Mouse (Mus musculus) lung, adult 2 months (tissue): ENCODE data around the gene Nutm1. TPM values are rescaled to one million over a fixed set of nuclear protein-coding genes. Genes with fewer than 3 reads are reported as not detected.

Source experiments
- DNase-seq: peaks from one replicate; pipeline ENCODE4 v3.0.0; 2022
- H3K4me1 ChIP-seq: fragments of 200-500 bp; 2 replicates; pipeline ENCODE4 v1.6.1; 2011; ENCODE audit warnings: low read length; ENCODE audit not compliant: control insufficient read depth, insufficient read depth
- H3K4me3 ChIP-seq: fragments of 200-500 bp; replicated peaks from 2 replicates; pipeline ENCODE3; 2011; ENCODE audit warnings: low read depth, mild to moderate bottlenecking, control low read depth, low read length; ENCODE audit errors: extremely low read depth
- CTCF ChIP-seq: fragments of 200-500 bp; IDR thresholded peaks from 2 replicates; pipeline ENCODE4 v1.5.1; 2011; ENCODE audit warnings: mild to moderate bottlenecking, low read length, control low read depth; ENCODE audit not compliant: insufficient read depth
- POLR2A ChIP-seq: fragments of 200-500 bp; IDR thresholded peaks from 2 replicates; pipeline ENCODE4 v1.6.1; 2011; ENCODE audit warnings: low read depth, mild to moderate bottlenecking, control low read depth, low read length, borderline replicate concordance; ENCODE audit errors: extremely low read depth
- WGBS: fragments of 180-500 bp; shearing (Covaris S2); methylation state at CpG from one replicate; pipeline ENCODE4 v1.1.7; 2018; 5-methylcytosine and 5-hydroxymethylcytosine counted together
- polyA plus RNA-seq: library from polyadenylated mRNA; depleted of rRNA; stranded (reverse); fragments of >200 nt; gene quantifications from 2 replicates; pipeline ENCODE4 v1.2.3, GENCODE M21; 2012; rRNA removed

Gene Nutm1
- polyA plus RNA-seq, 1 experiment, result not detected

DNA sequence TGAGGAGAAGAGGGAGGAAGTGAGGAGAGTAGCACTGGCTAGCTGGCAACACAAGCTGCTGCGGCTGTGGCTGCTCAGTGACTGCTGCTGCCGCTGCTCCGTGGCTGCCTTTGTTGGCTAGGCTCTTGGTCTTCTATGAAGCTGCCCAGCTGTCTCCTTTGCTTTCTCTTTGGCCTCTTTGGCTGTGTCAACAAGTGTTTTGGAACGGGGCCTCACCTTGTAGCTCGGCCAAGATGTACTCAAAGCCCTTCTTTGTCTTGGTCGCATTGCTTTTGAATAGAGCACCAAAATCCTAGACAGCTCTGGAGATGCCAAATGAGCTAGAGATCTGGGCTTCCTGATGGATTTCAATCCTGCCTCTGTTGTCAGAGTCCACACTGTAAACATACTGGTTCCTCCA is 48.9 kb downstream of the Nutm1 start:
- H3K4me3 ChIP-seq, result no peak overlapping the region
- 54% methylated on average over 6 of the region's 6 CpGs for WGBS
- TF ChIP-seq CTCF, result no peak
- TF ChIP-seq POLR2A, result no peak
- no peaks in the 10 kb centered on the region for H3K4me1 ChIP-seq
- peak; percentile 20 for DNase-seq

DNA sequence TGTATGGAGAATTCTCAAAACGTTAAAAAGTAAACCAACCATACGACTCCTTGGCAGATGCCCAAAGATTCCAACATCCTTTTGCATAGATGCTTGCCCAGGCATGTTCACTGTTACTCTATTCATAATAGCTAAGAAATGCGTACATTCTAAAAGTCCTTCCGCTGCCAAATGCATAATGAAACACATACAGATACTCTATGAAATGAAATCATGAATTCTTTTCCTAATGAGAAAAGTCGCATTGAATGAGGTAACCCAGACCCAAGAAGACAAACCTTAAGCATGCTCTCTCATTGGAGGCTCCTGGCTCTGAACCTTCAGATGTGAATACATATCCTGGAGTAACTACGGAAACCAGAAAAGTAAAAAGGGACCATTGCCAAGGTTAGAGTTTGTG is 56.0 kb downstream of the Nutm1 start:
- no peak overlapping the region for H3K4me3 ChIP-seq
- no peak for TF ChIP-seq CTCF
- no peak for TF ChIP-seq POLR2A
- no peak for DNase-seq
- H3K4me1 ChIP-seq, result no peaks in the 10 kb centered on the region
- 53% methylated on average over 6 of the region's 6 CpGs for WGBS

Other genes starting within 250 kb of the Nutm1 start
- gene Olfr1310, start 246.6 kb downstream of the Nutm1 start, polyA plus RNA-seq, result not detected in 2 replicates
- gene Olfr1311, start 234.9 kb downstream of the Nutm1 start, polyA plus RNA-seq, result not detected in 2 replicates
- gene Olfr1312, start 209.1 kb downstream of the Nutm1 start, polyA plus RNA-seq, result not detected in 2 replicates
- not detected in 2 replicates for gene Olfr1313, start 181.4 kb downstream of the Nutm1 start, polyA plus RNA-seq
- not detected in 2 replicates for gene Olfr1314, start 162.5 kb downstream of the Nutm1 start, polyA plus RNA-seq
- gene Olfr1315-ps1, start 143.9 kb downstream of the Nutm1 start, polyA plus RNA-seq, result not detected in 2 replicates
- gene Olfr1316, start 124.3 kb downstream of the Nutm1 start, polyA plus RNA-seq, result not detected in 2 replicates
- gene Olfr1317, start 119.0 kb downstream of the Nutm1 start, polyA plus RNA-seq, result not detected in 2 replicates
- not detected in 2 replicates for gene Olfr1318, start 105.1 kb downstream of the Nutm1 start, polyA plus RNA-seq
- gene Lpcat4, start 19.8 kb downstream of the Nutm1 start, polyA plus RNA-seq, result 48.6 and 50.9 TPM in 2 replicates
- 40.3 and 50.4 TPM in 2 replicates for gene Nop10, start 2.6 kb upstream of the Nutm1 start, polyA plus RNA-seq
- 34.7 and 49.1 TPM in 2 replicates for gene Slc12a6, start 6.5 kb upstream of the Nutm1 start, polyA plus RNA-seq
- not detected in 2 replicates for gene Gm21985, start 7.0 kb upstream of the Nutm1 start, polyA plus RNA-seq
- gene Emc4, start 108.7 kb upstream of the Nutm1 start, polyA plus RNA-seq, result 76.8 and 95.5 TPM in 2 replicates
- 1.2 and 2.3 TPM in 2 replicates for gene Katnbl1, start 119.9 kb upstream of the Nutm1 start, polyA plus RNA-seq
- gene Emc7, start 195.7 kb upstream of the Nutm1 start, polyA plus RNA-seq, result 7.2 and 8.9 TPM in 2 replicates
- gene Chrm5, start 221.5 kb upstream of the Nutm1 start, polyA plus RNA-seq, result not detected in 2 replicates
- 2.3 and 2.5 TPM in 2 replicates for gene Aven, start 233.7 kb upstream of the Nutm1 start, polyA plus RNA-seq